Mouse (Mus musculus): ENCODE results near the gene Pbxip1. TPM values are rescaled to one million over a fixed set of nuclear protein-coding genes. Genes with fewer than 3 reads are reported as not detected.

Gene Pbxip1
- polyA plus RNA-seq, 1 experiment: 17.3 TPM

GRCm38 (mm10) chr3:89494630-89495029 is 58.1 kb downstream of the Pbxip1 start:
- TF ChIP-seq POLR2A (IDR thresholded peaks at IDR 0.05; ENCODE audit: borderline replicate concordance, low read depth, low read length): no peak
- TF ChIP-seq CTCF (IDR thresholded peaks at IDR 0.05; ENCODE audit: low read depth, low read length): no peak
- H3K4me3 ChIP-seq (ENCODE audit: insufficient read depth, low read length): no peak overlapping the region
- H3K4me1 ChIP-seq (ENCODE audit: control insufficient read depth, insufficient read depth, low read length): no peaks in the 10 kb centered on the region
- H3K27ac ChIP-seq (ENCODE audit: insufficient read depth, low read depth, low read length): no peak overlapping the region

- Histone ChIP-seq H3K27ac (ENCODE audit: insufficient read depth, low read depth, low read length) (no peak overlapping the region), H3K4me3 (ENCODE audit: insufficient read depth, low read length) (no peak overlapping the region), H3K4me1 (ENCODE audit: control insufficient read depth, insufficient read depth, low read length) (no peaks in the 10 kb centered on the region)
- TF ChIP-seq POLR2A (IDR thresholded peaks at IDR 0.05; ENCODE audit: borderline replicate concordance, low read depth, low read length) (no peak), CTCF (IDR thresholded peaks at IDR 0.05; ENCODE audit: low read depth, low read length) (no peak)
These were observed 59.9 kb downstream of the Pbxip1 start for GRCm38 (mm10) chr3:89496366-89496765.

GRCm38 (mm10) chr3:89499696-89500095 is 63.2 kb downstream of the Pbxip1 start:
- Histone ChIP-seq H3K27ac (ENCODE audit: insufficient read depth, low read depth, low read length) (no peak overlapping the region), H3K4me1 (ENCODE audit: control insufficient read depth, insufficient read depth, low read length) (no peaks in the 10 kb centered on the region), H3K4me3 (ENCODE audit: insufficient read depth, low read length) (no peak overlapping the region)
- no peak for TF ChIP-seq POLR2A (IDR thresholded peaks at IDR 0.05; ENCODE audit: borderline replicate concordance, low read depth, low read length)
- no peak for TF ChIP-seq CTCF (IDR thresholded peaks at IDR 0.05; ENCODE audit: low read depth, low read length)

Other genes with a start within 250 kb of the Pbxip1 start
- gene Gba, start 233.8 kb upstream of the Pbxip1 start, polyA plus RNA-seq (2012; ENCODE audit: insufficient read depth, insufficient read length, missing spikeins): 130 and 141 TPM in 2 replicates
- 1.1 TPM in 1 of 2 replicates, not detected in the other for gene Thbs3, start 221.5 kb upstream of the Pbxip1 start, polyA plus RNA-seq (2012; ENCODE audit: insufficient read depth, insufficient read length, missing spikeins)
- gene Mtx1, start 209.6 kb upstream of the Pbxip1 start, polyA plus RNA-seq (2012; ENCODE audit: insufficient read depth, insufficient read length, missing spikeins): 66.1 and 66.8 TPM in 2 replicates
- gene Muc1, start 207.6 kb upstream of the Pbxip1 start, polyA plus RNA-seq (2012; ENCODE audit: insufficient read depth, insufficient read length, missing spikeins): 0.47 TPM in 1 of 2 replicates, not detected in the other
- 94.1 and 97.0 TPM in 2 replicates for gene Krtcap2, start 190.7 kb upstream of the Pbxip1 start, polyA plus RNA-seq (2012; ENCODE audit: insufficient read depth, insufficient read length, missing spikeins)
- 0.34 and 0.84 TPM in 2 replicates for gene Trim46, start 190.4 kb upstream of the Pbxip1 start, polyA plus RNA-seq (2012; ENCODE audit: insufficient read depth, insufficient read length, missing spikeins)
- 62.0 and 66.3 TPM in 2 replicates for gene Dpm3, start 177.3 kb upstream of the Pbxip1 start, polyA plus RNA-seq (2012; ENCODE audit: insufficient read depth, insufficient read length, missing spikeins)
- 42.7 and 55.2 TPM in 2 replicates for gene Slc50a1, start 166.1 kb upstream of the Pbxip1 start, polyA plus RNA-seq (2012; ENCODE audit: insufficient read depth, insufficient read length, missing spikeins)
- gene Efna1, start 155.6 kb upstream of the Pbxip1 start, polyA plus RNA-seq (2012; ENCODE audit: insufficient read depth, insufficient read length, missing spikeins): 0.96 TPM in 1 of 2 replicates, not detected in the other
- not detected in 2 replicates for gene Efna3, start 113.7 kb upstream of the Pbxip1 start, polyA plus RNA-seq (2012; ENCODE audit: insufficient read depth, insufficient read length, missing spikeins)
- gene Efna4, start 98.7 kb upstream of the Pbxip1 start, polyA plus RNA-seq (2012; ENCODE audit: insufficient read depth, insufficient read length, missing spikeins): not detected in 2 replicates
- gene Adam15, start 86.7 kb upstream of the Pbxip1 start, polyA plus RNA-seq (2012; ENCODE audit: insufficient read depth, insufficient read length, missing spikeins): 315 and 328 TPM in 2 replicates
- gene Dcst2, start 74.7 kb upstream of the Pbxip1 start, polyA plus RNA-seq (2012; ENCODE audit: insufficient read depth, insufficient read length, missing spikeins): not detected in 2 replicates
- gene Dcst1, start 71.5 kb upstream of the Pbxip1 start, polyA plus RNA-seq (2012; ENCODE audit: insufficient read depth, insufficient read length, missing spikeins): not detected in 2 replicates
- 66.0 and 75.2 TPM in 2 replicates for gene Zbtb7b, start 41.9 kb upstream of the Pbxip1 start, polyA plus RNA-seq (2012; ENCODE audit: insufficient read depth, insufficient read length, missing spikeins)
- gene Lenep, start 33.9 kb upstream of the Pbxip1 start, polyA plus RNA-seq (2012; ENCODE audit: insufficient read depth, insufficient read length, missing spikeins): not detected in 2 replicates
- 17.7 and 20.5 TPM in 2 replicates for gene Flad1, start 24.8 kb upstream of the Pbxip1 start, polyA plus RNA-seq (2012; ENCODE audit: insufficient read depth, insufficient read length, missing spikeins)
- gene Cks1b, start 18.3 kb upstream of the Pbxip1 start, polyA plus RNA-seq (2012; ENCODE audit: insufficient read depth, insufficient read length, missing spikeins): 46.6 and 55.2 TPM in 2 replicates
- 56.0 and 56.8 TPM in 2 replicates for gene Shc1, start 18.3 kb upstream of the Pbxip1 start, polyA plus RNA-seq (2012; ENCODE audit: insufficient read depth, insufficient read length, missing spikeins)
- gene Pygo2, start 6.5 kb upstream of the Pbxip1 start, polyA plus RNA-seq (2012; ENCODE audit: insufficient read depth, insufficient read length, missing spikeins): 25.3 and 28.0 TPM in 2 replicates
- 25.9 and 26.8 TPM in 2 replicates for gene Pmvk, start 17.8 kb downstream of the Pbxip1 start, polyA plus RNA-seq (2012; ENCODE audit: insufficient read depth, insufficient read length, missing spikeins)
- not detected in 2 replicates for gene Kcnn3, start 83.5 kb downstream of the Pbxip1 start, polyA plus RNA-seq (2012; ENCODE audit: insufficient read depth, insufficient read length, missing spikeins)

All from bone marrow macrophage, adult 2 months (primary cell).